Mouse (Mus musculus): ENCODE results near the gene Cacna1d.

- no peak for TF ChIP-seq EP300 (IDR thresholded peaks at IDR 0.05; ENCODE audit: low read depth)
- TF ChIP-seq CTCF (IDR thresholded peaks at IDR 0.05; ENCODE audit: low read depth): no peak
These were observed 199.7 kb downstream of the Cacna1d start for GRCm38 (mm10) chr14:30291389-30292134.

Data from liver, postnatal 0 days (tissue).